Mouse (Mus musculus) lung, embryonic 14.5 days (tissue): ENCODE measurements around the gene Akna. TPM values are rescaled to one million over a fixed set of nuclear protein-coding genes. Genes with fewer than 3 reads are reported as not detected.

Source experiments
- ATAC-seq: fragments of 200-750 bp; cut with Nextera tagmentation; 2 replicates; pipeline ENCODE4 v1.8.0; 2017; ENCODE audit warnings: mild to moderate bottlenecking, moderate TSS enrichment, moderate library complexity; ENCODE audit not compliant: insufficient read depth
- DNase-seq: peaks from one replicate; pipeline ENCODE4 v3.0.0-alpha.2; 2015
- H3K27ac ChIP-seq: fragments of 300-500 bp; sonication (generic); 2 replicates; pipeline ENCODE4 v1.5.1; 2014; ENCODE audit warnings: low read depth, mild to moderate bottlenecking, moderate library complexity
- H3K27me3 ChIP-seq: fragments of 300-500 bp; sonication (generic); 2 replicates; pipeline ENCODE4 v1.6.1; 2014; ENCODE audit warnings: low read length, control low read depth; ENCODE audit not compliant: insufficient read depth
- H3K36me3 ChIP-seq: fragments of 300-500 bp; sonication (generic); 2 replicates; pipeline ENCODE4 v1.6.1; 2014; ENCODE audit warnings: control low read depth; ENCODE audit not compliant: insufficient read depth
- H3K4me1 ChIP-seq: fragments of 300-500 bp; sonication (generic); 2 replicates; pipeline ENCODE4 v1.6.1; 2014; ENCODE audit warnings: antibody characterized with exemption, control low read depth; ENCODE audit not compliant: insufficient read depth
- H3K4me2 ChIP-seq: fragments of 300-500 bp; sonication (generic); 2 replicates; pipeline ENCODE4 v1.6.1; 2014; ENCODE audit warnings: mild to moderate bottlenecking
- H3K4me3 ChIP-seq: fragments of 300-500 bp; sonication (generic); 2 replicates; pipeline ENCODE4 v1.5.1; 2014; ENCODE audit warnings: low read depth, low read length
- H3K9ac ChIP-seq: fragments of 300-500 bp; sonication (generic); 2 replicates; pipeline ENCODE4 v1.6.1; 2014
- H3K9me3 ChIP-seq: fragments of 300-500 bp; sonication (generic); 2 replicates; pipeline ENCODE4 v1.6.1; 2016; ENCODE audit warnings: low read depth, low read length, control low read depth
- CTCF ChIP-seq: IDR thresholded peaks from 2 replicates; pipeline ENCODE4 v1.5.1; 2016; ENCODE audit warnings: antibody characterized with exemption, low read depth
- WGBS: fragments of 180-500 bp; shearing (Covaris S2); extraction: QIAGEN DNeasy Blood & Tissue Kit; methylation state at CpG from one replicate; pipeline ENCODE4 v1.1.7; 2014; 5-methylcytosine and 5-hydroxymethylcytosine counted together
- polyA plus RNA-seq: library from polyadenylated mRNA; unstranded; fragments of >200 nt; fragmentation: Nextera tagmentation; extraction: Ambion mirVana; gene quantifications from 2 replicates; pipeline ENCODE4 v1.2.1, GENCODE M21; 2014

Gene Akna
- 11.2 and 12.6 TPM in 2 replicates for polyA plus RNA-seq

DNA sequence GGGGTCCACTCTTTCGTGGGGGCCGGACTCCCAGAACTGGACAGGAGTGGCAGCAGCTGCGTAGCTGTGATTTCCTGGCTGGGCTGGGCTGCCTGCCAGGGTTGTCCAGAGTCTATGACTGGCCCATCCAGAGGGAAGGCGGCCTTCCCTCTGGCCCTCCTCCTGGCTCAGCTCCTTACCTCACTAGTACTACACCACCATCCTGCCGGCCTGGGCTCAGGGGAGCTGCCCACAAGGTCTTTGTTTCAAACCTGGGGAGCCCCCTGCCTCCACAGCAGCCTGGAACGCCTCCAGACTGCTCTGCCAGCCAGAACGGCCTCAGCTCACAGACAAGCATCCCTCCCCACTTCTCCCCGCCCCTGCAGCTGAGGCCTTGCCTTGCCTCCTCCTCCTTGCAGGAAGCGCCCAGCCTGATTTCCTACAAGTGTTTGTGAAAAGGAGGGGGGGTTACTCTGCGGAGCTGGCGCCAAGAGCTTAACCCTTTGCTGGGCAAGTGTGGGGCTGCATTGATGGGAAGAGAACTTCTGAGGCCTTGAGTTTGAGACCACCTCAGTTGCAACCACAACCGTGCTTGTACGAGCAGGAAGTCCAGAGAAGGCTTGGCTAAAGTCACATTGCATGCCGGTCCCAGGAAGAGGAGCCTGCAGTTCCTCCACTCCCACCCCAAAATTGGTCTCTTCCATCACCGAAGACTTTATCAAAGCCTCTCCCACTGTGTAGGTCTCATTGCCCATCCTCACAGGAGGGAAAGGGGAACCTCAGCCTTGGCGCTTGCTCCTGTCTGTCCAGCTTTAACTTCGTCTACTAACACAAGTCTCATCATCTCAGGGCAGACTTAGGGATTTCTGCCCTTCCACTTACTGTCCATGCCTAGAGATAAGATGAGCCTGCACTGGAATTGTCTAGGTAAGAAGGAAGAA lies at the start of gene Akna:
Akna (minus strand) TSS at position 315 of the 920 bp plus-strand sequence.
- no peaks in the 10 kb centered on the region for H3K27me3 ChIP-seq
- H3K9ac ChIP-seq = peak within 1 kb of the TSS; percentile 37
- DNase-seq (peak; percentile 97), ATAC-seq (peak; percentile 93)
- H3K36me3 ChIP-seq = no peaks in the 10 kb centered on the region
- under 1% methylated on average over 17 of the region's 17 CpGs for WGBS
- H3K4me2 ChIP-seq = peak within 1 kb of the TSS; percentile 69
- peak within 1 kb of the TSS; percentile 95 for H3K27ac ChIP-seq
- H3K4me1 ChIP-seq = peaks cover 54% of the 10 kb centered on the region
- TF ChIP-seq CTCF = no peak
- H3K4me3 ChIP-seq = peak within 1 kb of the TSS; percentile 31
- H3K9me3 ChIP-seq = no peaks in the 10 kb centered on the region

DNA sequence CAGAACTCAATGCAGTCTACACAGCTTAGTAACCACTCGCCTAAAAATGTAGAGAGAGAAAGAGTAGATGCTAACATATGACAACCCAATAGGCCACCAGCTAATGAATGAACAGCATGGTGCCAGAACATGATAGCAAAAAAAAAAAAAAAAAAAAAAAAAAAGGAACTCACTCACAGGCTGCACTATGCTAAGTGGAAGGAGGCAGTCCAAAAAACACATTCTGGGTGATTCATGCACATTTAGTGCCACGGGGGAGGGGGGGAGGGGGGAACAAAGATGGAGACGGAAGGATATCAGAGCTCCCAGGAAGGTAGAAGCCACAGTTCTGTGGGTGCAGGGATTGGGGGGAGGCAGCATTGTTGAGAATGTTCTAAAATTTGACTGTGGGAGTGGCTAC lies 49.4 kb upstream of the Akna start:
- TF ChIP-seq CTCF = no peak
- ATAC-seq = no peak
- no peak overlapping the region for H3K9ac ChIP-seq
- no peaks in the 10 kb centered on the region for H3K4me1 ChIP-seq
- WGBS = 76% methylated on average over 3 of the region's 3 CpGs
- no peaks in the 10 kb centered on the region for H3K36me3 ChIP-seq
- no peak overlapping the region for H3K27ac ChIP-seq
- no peak for DNase-seq
- no peaks in the 10 kb centered on the region for H3K9me3 ChIP-seq
- H3K4me2 ChIP-seq = no peak overlapping the region
- H3K27me3 ChIP-seq = no peaks in the 10 kb centered on the region
- H3K4me3 ChIP-seq = no peak overlapping the region

DNA sequence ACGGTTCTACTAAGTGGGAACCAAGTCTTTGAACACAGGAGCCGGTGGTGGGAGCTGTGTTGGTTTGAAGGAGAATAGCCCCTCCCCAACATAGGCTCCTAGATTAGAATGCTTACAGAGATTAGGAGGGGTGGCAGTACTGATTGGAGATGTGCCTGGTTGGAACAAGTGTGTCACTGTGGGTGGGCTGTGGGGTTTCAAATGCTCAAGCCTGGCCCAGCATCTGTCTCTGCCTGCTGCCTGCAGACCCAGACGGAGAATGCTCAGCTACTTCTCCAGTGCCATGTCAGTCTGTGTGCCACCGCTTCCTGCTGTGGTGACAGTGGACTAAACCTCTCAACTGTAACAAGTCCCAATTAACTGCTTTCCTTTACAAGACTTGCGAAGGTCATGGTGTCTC lies 47.4 kb upstream of the Akna start:
- no peak for ATAC-seq
- H3K36me3 ChIP-seq = no peaks in the 10 kb centered on the region

DNA sequence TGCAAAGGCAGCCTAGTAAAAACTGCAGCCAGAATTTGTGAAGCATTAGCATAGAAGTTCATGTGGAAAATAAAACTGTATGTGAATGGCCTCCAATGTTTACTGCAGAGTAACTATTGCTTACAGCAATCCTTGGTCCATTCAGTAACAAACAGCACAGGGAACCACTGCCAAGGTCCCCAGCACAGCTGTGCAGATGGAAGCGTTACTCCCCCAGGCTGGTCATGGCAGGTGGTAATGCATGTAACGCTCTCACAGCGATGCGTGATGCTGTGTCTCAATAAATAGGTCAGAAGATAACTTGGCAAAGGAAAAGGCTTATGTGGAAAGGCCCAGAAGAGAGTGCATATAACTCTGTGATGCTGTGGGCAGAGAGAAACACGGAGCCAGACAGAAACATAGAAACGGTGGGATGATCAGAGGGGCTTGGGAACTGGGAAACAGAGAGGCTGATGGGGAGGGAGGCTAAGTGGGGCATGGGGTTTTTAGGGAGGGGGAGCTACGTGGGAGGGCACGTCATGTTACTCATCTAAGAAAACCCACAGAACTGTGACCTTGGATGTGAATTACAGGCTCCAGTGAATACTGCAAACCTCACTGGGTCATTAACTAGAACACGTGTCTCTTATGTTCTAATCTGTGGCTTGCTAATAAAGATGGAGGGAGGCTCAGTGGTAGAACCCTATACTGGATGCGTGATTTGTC lies 41.4 kb upstream of the Akna start:
- no peaks in the 10 kb centered on the region for H3K27me3 ChIP-seq
- H3K4me1 ChIP-seq = 0 out of 2 replicates have a peak, but pooled peaks cover 3% of the 10 kb centered on the region
- DNase-seq (no peak), ATAC-seq (no peak)
- no peaks in the 10 kb centered on the region for H3K9me3 ChIP-seq
- WGBS = 81% methylated on average over 10 of the region's 10 CpGs
- H3K36me3 ChIP-seq = no peaks in the 10 kb centered on the region
- no peak for TF ChIP-seq CTCF
- no peak overlapping the region for H3K4me2 ChIP-seq
- H3K4me3 ChIP-seq = no peak overlapping the region
- H3K27ac ChIP-seq = no peak overlapping the region
- no peak overlapping the region for H3K9ac ChIP-seq

More for the DNA sequence above, 47.4 kb upstream of the Akna start:
- Histone ChIP-seq H3K27me3 (no peaks in the 10 kb centered on the region), H3K9ac (no peak overlapping the region), H3K27ac (no peak overlapping the region), H3K4me3 (no peak overlapping the region), H3K4me2 (no peak overlapping the region), H3K9me3 (no peaks in the 10 kb centered on the region), H3K4me1 (no peaks in the 10 kb centered on the region)
- no peak for TF ChIP-seq CTCF
- DNase-seq = no peak
- 71% methylated on average over 5 of the region's 5 CpGs for WGBS

DNA sequence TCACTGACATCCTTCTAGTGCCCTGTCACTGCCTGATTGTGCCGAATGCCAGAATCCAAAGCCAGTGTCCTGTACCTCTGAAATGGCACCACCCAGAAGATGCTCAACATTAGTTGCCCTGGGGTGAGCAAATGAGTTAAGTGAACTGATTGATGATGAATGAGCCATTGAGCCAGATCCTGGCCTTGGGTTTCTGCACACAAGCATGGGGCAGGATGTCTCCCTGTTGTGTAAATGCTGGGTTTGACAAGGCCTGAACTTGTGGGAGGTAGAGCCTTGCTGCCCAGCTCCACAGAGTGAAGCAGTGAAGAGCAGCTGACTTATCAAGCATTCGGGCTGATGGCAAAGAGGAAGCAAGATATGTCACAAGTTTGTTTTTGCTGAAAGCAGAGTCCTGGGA lies 39.9 kb upstream of the Akna start:
- H3K9me3 ChIP-seq = no peaks in the 10 kb centered on the region
- DNase-seq (no peak), ATAC-seq (no peak)
- 0 out of 2 replicates have a peak, but pooled peaks cover 3% of the 10 kb centered on the region for H3K4me1 ChIP-seq
- no peak for TF ChIP-seq CTCF
- no peak overlapping the region for H3K27ac ChIP-seq
- H3K27me3 ChIP-seq = no peaks in the 10 kb centered on the region
- no peak overlapping the region for H3K4me2 ChIP-seq
- H3K36me3 ChIP-seq = no peaks in the 10 kb centered on the region
- 73% methylated on average over 2 of the region's 2 CpGs for WGBS
- no peak overlapping the region for H3K4me3 ChIP-seq
- no peak overlapping the region for H3K9ac ChIP-seq

DNA sequence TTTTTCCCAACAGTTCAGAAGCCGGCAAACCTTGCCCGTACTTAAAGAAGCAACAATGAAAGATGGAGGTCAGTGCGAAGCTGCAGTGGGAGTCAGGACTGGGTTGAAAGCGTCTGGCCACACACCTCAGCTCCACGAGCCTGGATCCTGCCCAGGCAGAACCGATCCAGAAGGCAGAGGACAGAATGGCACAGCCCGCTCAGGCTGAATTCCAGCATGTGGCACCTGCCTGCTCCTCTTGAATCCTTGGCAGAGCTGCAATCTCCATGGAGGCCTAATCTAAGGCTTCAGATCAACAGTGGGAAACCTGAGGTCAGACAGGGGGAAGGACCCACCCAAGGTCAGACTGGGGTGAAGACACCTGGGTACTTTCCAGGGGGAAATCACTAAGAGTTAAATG lies 38.5 kb upstream of the Akna start:
- DNase-seq (no peak), ATAC-seq (no peak)
- Histone ChIP-seq H3K36me3 (no peaks in the 10 kb centered on the region), H3K4me1 (0 out of 2 replicates have a peak, but pooled peaks cover 9% of the 10 kb centered on the region), H3K27ac (no peak overlapping the region), H3K4me2 (no peak overlapping the region), H3K27me3 (no peaks in the 10 kb centered on the region), H3K9me3 (no peaks in the 10 kb centered on the region), H3K9ac (no peak overlapping the region), H3K4me3 (no peak overlapping the region)
- no peak for TF ChIP-seq CTCF
- 92% methylated on average over 7 of the region's 7 CpGs for WGBS

DNA sequence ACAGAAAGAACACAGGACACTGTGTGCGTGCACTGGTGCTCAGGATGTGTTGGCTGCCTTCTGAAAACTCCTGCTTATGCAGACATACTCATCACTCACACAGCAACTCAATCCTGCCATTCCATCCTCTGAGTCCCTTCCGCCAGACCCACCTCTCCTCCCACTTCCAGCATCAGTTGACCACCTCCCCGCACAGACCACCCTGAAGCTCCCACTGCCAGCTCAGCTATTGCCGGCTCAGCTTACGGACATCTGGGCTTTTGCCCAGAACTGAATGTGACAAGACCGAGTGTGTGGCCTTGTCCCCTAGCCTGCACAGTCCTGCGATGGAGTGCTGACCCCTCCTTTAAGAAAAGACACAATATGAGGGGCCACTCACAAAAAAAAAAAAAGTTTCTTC lies 37.1 kb upstream of the Akna start:
- no peaks in the 10 kb centered on the region for H3K9me3 ChIP-seq
- TF ChIP-seq CTCF = no peak
- 0 out of 2 replicates have a peak, but pooled peaks cover 10% of the 10 kb centered on the region for H3K4me1 ChIP-seq
- H3K27ac ChIP-seq = no peak overlapping the region
- 42% methylated on average over 7 of the region's 7 CpGs for WGBS
- H3K4me2 ChIP-seq = no peak overlapping the region
- no peak overlapping the region for H3K4me3 ChIP-seq
- ATAC-seq (peak; percentile 68; the same call in 1 of the 2 replicates), DNase-seq (peak; percentile 67)
- no peaks in the 10 kb centered on the region for H3K27me3 ChIP-seq
- H3K36me3 ChIP-seq = no peaks in the 10 kb centered on the region
- no peak overlapping the region for H3K9ac ChIP-seq
